Mouse (Mus musculus): ENCODE measurements at regions not wholly inside any gene's neighbourhood (a gene's known extent, or its start where the extent isn't known, plus 50 kb on each side); places are given as distances from the start of the nearest gene placed in this dataset.

- TF ChIP-seq POLR2A (IDR thresholded peaks at IDR 0.05; ENCODE audit: low read depth, low read length) (no peak), CTCF (IDR thresholded peaks at IDR 0.05; ENCODE audit: extremely low read depth, insufficient read depth, insufficient read length, insufficient replicate concordance) (no peak)
These were observed 155.8 kb downstream of the Dyrk2 start for GRCm38 (mm10) chr10:118714179-118714581.
